Mouse (Mus musculus) activated CD4-positive, CD25-positive, alpha-beta regulatory T cell, adult 4 months (primary cell): ENCODE results near the gene Atp8a2. TPM values are rescaled to one million over a fixed set of nuclear protein-coding genes. Genes with fewer than 3 reads are reported as not detected.
"Not testable (repeated sequence)": the region's sequence is repeated elsewhere in the genome, so short reads cannot be mapped to it uniquely, and the experiment has no call there.

Experiments used
- ATAC-seq: one replicate; pipeline ENCODE4 v1.8.0; 2017
- polyA plus RNA-seq, 2 experiments: library from polyadenylated mRNA; unstranded; fragments of 100-300 nt; shearing (Covaris generic); gene quantifications; one replicate each; pipeline ENCODE4 v1.2.1; 2017

The Atp8a2 gene
- polyA plus RNA-seq, 2 experiments from 2014 or later: 1.0 to 1.5 TPM

- no peak for ATAC-seq
Observed at GRCm38 (mm10) chr14:59633988-59634387, 563.0 kb downstream of the Atp8a2 start.

DNA sequence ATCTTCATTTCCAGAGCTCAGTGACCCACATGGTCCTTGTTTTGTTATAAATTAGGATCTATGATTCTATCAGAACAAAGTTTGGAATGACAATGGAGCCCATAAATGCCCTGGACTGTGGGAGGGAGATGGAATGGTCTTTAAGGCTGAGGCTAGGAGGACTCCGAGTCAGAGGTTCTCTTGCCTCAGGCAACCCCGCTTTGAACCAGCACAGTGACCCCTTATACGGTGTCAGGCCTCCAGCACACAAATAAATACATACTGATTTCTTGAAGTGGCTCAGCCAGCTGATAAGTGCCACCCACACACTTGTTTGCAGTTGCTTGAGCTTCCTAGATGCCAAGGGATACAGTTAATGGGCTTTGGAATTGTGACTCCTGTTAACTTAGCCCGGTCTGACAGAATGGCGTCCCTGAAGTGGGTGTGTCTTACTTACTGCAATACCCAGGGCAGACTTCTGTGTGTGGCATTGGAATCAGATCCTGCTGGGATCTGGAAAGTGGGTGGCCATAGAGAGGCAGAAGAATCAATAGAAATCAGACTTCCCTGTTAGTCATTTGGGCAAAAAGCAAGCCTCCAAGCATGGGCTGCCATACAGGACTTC is 563.6 kb downstream of the Atp8a2 start:
- ATAC-seq: no peak

GRCm38 (mm10) chr14:59632067-59632466 is 564.9 kb downstream of the Atp8a2 start:
- ATAC-seq: no peak

- ATAC-seq: no peak
Observed at GRCm38 (mm10) chr14:59630096-59630495, 566.9 kb downstream of the Atp8a2 start.

GRCm38 (mm10) chr14:59629308-59629707 is 567.7 kb downstream of the Atp8a2 start:
- no peak for ATAC-seq

DNA sequence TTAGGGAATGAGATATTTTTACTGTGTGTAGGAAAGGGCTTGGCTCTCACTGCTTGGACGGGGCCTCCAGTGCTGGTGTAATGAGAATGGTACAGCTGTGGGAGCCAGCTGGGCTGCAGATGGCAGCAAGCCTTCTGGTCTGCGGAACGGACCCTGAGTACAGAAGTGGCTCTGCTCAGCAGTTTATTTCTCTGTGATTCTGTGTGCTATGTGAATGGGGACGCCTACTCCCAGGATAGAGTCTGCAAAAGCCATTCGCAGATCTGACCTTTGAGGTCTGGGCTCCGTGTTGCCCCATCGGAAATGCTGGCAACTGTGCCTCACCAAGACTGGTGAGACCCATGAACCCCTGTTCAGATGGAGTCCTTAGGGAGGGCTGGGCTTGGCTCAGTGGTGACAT is 569.2 kb downstream of the Atp8a2 start:
- ATAC-seq: no peak

DNA sequence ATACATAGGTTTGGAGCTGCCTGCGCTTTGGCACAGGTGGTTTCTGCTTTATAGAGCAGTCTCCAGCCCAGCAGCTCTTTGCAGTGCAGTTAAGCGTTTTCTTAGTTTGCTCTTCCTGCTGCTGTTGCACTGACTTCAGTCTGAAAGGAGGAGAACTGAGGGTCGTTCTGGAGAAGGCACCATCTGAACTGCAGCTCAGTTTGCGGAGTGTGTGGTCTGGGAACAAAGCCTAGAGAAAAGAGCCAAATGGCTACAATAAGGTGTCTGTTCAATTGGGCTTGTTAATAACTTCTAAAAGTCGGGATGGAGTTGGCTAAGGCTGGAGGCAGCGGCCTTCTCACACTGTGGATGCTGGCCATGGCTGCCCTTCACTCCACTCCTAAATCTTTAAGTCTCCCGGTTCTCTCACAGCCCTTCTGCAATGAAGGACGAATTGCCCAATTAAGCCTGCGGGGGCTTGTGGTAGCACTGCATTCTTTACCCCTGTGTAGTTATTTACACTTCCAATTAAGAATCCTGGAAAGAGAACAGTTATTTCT is 569.8 kb downstream of the Atp8a2 start:
- ATAC-seq: no peak

GRCm38 (mm10) chr14:59626711-59627110 is 570.3 kb downstream of the Atp8a2 start:
- no peak for ATAC-seq

DNA sequence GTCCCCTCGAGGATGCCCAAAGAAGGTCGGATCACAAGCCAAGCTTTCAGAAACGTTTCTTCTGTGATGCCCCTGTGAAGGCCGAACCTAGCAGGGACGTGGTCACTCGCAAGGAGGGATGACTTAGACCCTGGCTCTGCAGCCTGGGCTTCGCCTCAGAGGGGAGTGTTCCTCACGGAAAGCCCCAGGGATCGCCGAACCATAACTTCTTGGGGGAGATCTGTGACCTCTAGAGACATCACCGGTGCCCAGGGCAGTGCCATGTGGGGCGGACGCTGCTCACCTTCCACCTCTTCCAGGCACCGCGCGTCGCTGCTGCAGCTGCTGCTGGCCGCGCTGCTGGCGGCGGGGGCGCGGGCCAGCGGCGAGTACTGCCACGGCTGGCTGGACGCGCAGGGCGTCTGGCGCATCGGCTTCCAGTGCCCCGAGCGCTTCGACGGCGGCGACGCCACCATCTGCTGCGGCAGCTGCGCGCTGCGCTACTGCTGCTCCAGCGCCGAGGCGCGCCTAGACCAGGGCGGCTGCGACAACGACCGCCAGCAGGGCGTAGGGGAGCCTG is 571.1 kb downstream of the Atp8a2 start:
- ATAC-seq: no peak

DNA sequence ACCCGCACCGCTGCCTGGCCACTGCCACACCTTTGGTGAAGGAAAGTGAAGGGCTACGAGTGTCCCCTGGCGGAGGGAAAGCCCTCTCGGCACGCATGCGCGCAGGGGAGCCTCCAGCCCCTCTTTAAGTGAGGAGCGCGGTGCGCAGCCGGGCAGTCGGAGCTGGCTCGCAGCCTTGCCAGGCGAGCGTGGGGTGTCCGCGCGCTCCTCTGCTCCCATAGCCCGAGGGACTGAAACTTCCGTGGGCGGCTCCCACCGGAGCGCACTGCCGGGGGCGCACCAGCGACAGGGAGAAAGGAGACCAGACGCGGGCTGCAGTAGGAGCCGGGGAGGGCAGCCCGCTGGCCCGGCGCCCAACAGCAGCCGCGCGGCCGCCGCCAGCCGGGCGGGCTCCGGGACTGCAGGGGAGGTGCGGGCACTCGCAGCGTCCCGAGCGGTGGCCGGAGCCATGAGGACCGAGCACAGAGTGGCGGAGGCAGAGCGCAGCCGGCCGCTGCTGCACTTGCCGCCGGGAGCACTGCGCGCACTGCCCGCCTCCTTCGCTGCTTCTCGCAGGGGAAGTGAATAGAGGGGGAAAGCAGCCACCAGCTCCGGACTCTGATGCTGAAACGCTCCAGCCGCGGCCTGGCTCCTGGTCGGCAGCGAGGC is 571.7 kb downstream of the Atp8a2 start, which contains the start of gene Shisa2:
Shisa2 (plus strand) TSS at position 151 of the 648 bp plus-strand sequence.
- no peak for ATAC-seq

- no peak for ATAC-seq
Observed at GRCm38 (mm10) chr14:59624326-59624885, 572.6 kb downstream of the Atp8a2 start.

GRCm38 (mm10) chr14:59616802-59617201 is 580.2 kb downstream of the Atp8a2 start:
- ATAC-seq: no peak

DNA sequence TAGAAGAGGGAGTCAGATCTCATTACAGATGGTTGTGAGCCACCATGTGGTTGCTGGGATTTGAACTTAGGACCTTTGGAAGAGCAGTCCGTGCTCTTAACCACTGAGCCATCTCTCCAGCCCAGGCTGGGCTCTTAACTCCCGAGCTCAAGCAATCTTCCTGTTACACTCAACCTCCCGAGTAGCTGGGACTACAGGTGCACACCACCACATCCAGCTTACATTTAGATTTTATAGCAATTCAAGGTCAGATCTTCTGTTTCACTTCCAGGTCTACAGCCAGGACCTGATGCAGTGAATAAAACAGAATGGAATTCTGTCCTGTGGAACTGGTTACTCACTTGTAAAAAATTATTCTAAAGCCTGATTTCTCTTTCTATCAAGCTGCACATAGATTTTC is 582.8 kb downstream of the Atp8a2 start:
- ATAC-seq: not testable (repeated sequence)

DNA sequence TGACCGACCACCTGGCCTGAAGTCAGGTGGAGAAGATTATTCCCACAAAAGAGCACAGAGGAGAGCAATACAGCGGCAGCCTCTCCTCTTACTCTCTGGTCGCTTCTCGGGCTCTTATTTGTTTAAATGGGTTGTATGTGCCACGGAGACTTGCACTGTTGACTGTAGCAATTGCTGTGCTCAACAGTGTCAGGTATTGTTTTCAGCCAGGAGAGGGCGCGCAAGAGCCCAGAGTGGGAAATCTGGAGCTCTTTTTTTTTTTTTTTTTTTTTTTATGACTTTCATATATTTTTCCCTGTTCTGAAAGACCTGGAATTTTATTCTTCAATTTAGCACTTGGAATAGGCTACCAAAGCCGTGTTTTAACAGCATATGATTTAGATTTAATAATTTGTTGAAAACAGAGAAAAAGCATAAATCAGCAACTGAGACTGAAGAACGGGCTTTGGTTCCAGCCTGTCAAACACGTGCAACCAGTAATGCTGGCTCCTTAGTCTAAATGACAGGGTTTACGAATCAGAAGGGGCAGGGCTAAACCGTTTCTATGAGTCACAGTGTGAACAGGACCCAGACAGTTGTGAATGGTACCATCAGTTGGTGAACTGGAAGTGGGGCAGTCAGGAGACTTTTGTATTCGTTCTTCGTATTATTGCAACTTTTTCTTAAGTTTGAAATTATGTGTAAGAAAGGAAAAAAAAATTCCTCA is 583.9 kb downstream of the Atp8a2 start:
- no peak for ATAC-seq

DNA sequence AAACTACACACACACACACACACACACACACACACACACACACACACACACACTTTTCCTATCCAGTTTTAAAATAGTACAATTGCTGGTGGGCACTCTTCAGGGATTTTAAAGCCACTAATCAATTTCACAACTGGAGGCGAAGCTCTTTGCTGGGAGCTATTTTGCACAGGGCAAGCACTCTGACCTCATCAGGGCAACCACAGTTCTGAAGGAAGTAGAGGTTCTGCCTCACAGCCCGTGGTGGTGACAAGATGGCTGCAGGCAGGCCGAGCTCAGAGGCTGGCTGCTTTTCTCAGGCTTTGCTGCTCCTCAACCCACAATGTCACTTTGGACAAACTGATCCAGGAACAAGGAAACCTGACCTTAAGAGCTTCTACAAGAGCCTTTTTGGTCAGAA is 590.0 kb downstream of the Atp8a2 start:
- no peak for ATAC-seq

GRCm38 (mm10) chr14:59605671-59606353 is 591.2 kb downstream of the Atp8a2 start:
- peak; percentile 57 for ATAC-seq

DNA sequence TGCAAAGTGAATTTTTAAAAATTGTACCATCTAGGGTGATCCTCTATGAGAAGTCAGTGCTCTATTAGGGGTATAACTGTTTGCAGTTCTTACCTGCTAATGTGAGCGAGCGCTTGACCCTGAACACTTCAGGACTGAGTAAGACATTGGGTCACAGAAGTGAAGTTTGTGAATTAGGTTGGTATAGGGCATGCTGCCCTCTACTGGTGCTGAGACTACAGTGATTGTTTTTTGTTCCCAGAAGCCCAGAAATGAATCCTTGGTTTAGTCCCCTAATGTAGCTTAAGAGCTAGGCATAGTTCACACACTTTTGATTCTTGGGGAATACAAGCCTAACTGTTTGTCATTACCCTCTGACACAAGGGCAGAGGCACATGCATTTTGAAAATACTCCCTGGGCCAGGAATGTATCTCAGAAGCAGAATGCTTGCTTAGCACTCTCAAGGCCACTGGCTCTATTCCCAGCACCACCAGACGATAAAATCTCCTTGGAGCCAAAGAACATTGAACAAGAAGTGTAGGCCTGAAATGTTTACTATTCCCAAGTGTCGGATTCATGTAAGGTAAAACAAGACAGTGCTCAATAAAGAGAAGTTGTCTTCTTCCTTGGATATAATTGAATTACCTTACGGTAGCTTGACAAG is 592.9 kb downstream of the Atp8a2 start:
- ATAC-seq: no peak

GRCm38 (mm10) chr14:59598260-59598627 is 598.7 kb downstream of the Atp8a2 start:
- ATAC-seq: no peak

DNA sequence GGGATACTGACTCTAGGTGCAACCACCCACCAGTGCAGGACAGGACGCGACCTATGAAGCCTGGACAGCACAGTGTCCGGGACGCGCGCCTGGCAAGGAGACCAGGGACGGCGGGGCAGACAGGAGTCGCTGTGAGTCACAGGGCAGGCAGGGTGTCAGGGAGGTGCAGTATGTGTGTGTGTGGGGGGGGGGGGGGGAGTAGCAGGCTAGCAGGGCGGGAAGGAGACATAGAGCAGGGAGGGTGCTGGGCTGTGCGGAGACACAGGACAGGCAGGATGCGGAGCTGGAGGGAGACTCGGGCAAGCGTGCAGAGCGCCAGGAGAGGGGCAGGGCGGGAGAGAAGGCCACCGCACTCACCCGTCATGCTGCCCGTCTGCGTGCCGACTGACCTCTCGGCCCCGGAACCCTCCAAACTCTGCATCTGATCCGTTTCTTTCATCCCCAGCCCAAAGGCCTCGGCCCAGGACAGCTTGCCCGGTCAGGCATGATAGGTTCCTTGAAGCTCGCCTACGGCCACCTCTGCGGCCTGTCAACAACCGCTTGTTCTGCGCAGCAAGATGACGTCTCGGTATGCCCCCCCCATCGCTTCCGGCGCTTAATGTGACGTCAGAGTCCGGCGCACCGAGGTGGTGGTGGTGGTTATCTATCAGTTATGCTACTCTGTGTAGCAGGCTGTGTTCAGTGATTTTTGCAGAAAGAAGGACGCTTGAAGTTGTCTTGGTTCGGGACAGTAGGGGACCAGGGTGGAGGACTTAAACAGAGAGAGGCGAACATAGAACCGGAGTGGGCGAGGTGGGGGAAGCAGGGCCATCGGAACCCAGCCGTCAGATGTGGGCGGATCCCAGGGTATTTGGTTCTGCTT is 599.4 kb downstream of the Atp8a2 start, which contains the start of gene Cdadc1:
Cdadc1 (minus strand) TSS at position 562 of the 862 bp plus-strand sequence.
- ATAC-seq: peak; percentile 83

DNA sequence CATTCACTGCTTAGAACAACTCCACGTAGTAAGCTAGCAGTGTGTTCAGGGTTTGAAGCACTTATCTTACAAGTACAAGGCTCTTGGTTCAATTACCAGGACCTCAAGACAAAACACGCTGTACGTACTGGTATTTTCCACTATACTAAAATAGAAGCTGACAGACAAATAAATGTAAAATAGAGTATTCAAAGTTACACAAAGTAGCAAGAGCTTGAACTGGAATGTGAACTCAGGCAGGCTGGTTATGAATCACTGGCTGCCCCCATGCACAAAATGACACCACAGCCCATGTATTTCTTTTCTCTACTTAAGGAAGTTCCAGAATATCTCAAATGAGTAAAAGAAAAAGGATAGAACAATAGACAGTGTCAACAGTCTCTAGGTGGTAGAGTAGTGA is 602.0 kb downstream of the Atp8a2 start:
- ATAC-seq: no peak

DNA sequence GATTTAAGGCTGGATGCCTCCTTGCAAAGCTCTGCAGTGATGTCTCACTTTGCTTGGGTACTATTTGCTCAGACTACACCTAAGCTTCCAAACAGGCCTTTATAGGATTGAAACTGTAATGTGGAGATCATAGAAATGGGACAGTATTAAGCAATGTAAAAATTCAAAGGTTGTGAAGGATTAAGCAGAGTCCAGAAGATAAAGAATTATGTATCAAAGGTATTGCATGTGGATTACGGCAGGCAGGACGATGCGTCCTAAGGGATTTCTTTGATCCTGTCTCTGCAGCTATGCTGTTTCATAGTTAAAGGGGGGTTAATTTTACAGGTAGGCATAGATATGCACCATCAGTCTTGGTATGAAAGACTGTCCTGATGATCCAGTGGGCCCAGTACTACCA is 604.4 kb downstream of the Atp8a2 start:
- no peak for ATAC-seq
